Mouse (Mus musculus): ENCODE data around the gene Ace2. TPM values are rescaled to one million over a fixed set of nuclear protein-coding genes. Genes with fewer than 3 reads are reported as not detected.

The Ace2 gene
- 0.01 TPM in 1 of 2 replicates, not detected in the other for polyA plus RNA-seq (2012; rRNA removed)
- polyA plus RNA-seq (2014; fragmentation: Nextera tagmentation; extraction: Ambion mirVana) = not detected in 2 replicates

GRCm38 (mm10) chrX:164139032-164139431 is at the start of gene Ace2:
Gene Ace2, plus strand, starts transcription at chrX:164139332.
- H3K27ac ChIP-seq = no peak within 1 kb of the TSS
- WGBS (ENCODE audit: insufficient replicate concordance) = 71% methylated on average over 2 of the region's 2 CpGs

GRCm38 (mm10) chrX:164089916-164090315 is 49.2 kb upstream of the Ace2 start:
- Histone ChIP-seq H3K36me3 (replicated peaks; ENCODE audit: control insufficient read depth, insufficient read depth, low read depth) (no peaks in the 10 kb centered on the region), H3K4me1 (replicated peaks; ENCODE audit: control insufficient read depth in 2 of 2, insufficient read depth in 2 of 2, low read length in 1 of 2) (peaks cover 2 to 37% of the 10 kb centered on the region in 2 experiments; a peak in 3 of 4 replicates), H3K27ac (no peak overlapping the region), H3K9ac (replicated peaks) (no peak overlapping the region), H3K9me3 (ENCODE audit: control insufficient read depth, low read length) (no peaks in the 10 kb centered on the region), H3K4me2 (ENCODE audit: low read depth) (no peak overlapping the region), H3K4me3 (ENCODE audit: insufficient read depth in 1 of 2, low read depth in 2 of 2, low read length in 2 of 2) (no peak overlapping the region), H3K27me3 (ENCODE audit: control insufficient read depth, insufficient read depth, low read length) (no peaks in the 10 kb centered on the region)
- ATAC-seq (ENCODE audit: insufficient read depth) (no peak), DNase-seq (ENCODE audit: low read depth in 3 of 3, low spot score in 3 of 3) (no peak)
- 74% methylated on average over 11 of the region's 11 CpGs for WGBS (ENCODE audit: insufficient replicate concordance)
- TF ChIP-seq EP300 (IDR thresholded peaks at IDR 0.05; ENCODE audit: low read depth) = no peak
- TF ChIP-seq CTCF (IDR thresholded peaks at IDR 0.05; ENCODE audit: low read depth) = no peak

More at GRCm38 (mm10) chrX:164139032-164139431, at the start of gene Ace2:
- TF ChIP-seq EP300 (IDR thresholded peaks at IDR 0.05; ENCODE audit: low read depth) (no peak), CTCF (IDR thresholded peaks at IDR 0.05; ENCODE audit: low read depth) (no peak)
- H3K27me3 ChIP-seq (ENCODE audit: control insufficient read depth, insufficient read depth, low read length) = no peaks in the 10 kb centered on the region
- no peaks in the 10 kb centered on the region for H3K36me3 ChIP-seq (replicated peaks; ENCODE audit: control insufficient read depth, insufficient read depth, low read depth)
- H3K9ac ChIP-seq (replicated peaks) = no peak within 1 kb of the TSS
- ATAC-seq (ENCODE audit: insufficient read depth) (no peak), DNase-seq (ENCODE audit: low read depth in 3 of 3, low spot score in 3 of 3) (no peak)
- no peaks in the 10 kb centered on the region for H3K9me3 ChIP-seq (ENCODE audit: control insufficient read depth, low read length)
- H3K4me1 ChIP-seq (replicated peaks; ENCODE audit: control insufficient read depth in 2 of 2, insufficient read depth in 2 of 2, low read length in 1 of 2) = no peaks in the 10 kb centered on the region
- H3K4me2 ChIP-seq (ENCODE audit: low read depth) = no peak within 1 kb of the TSS
- H3K4me3 ChIP-seq (ENCODE audit: insufficient read depth in 1 of 2, low read depth in 2 of 2, low read length in 2 of 2) = no peak within 1 kb of the TSS

- DNase-seq (ENCODE audit: low read depth in 3 of 3, low spot score in 3 of 3) (no peak), ATAC-seq (ENCODE audit: insufficient read depth) (no peak)
- Histone ChIP-seq H3K9ac (replicated peaks) (no peak overlapping the region), H3K4me3 (ENCODE audit: insufficient read depth in 1 of 2, low read depth in 2 of 2, low read length in 2 of 2) (no peak overlapping the region), H3K9me3 (ENCODE audit: control insufficient read depth, low read length) (no peaks in the 10 kb centered on the region), H3K27me3 (ENCODE audit: control insufficient read depth, insufficient read depth, low read length) (no peaks in the 10 kb centered on the region), H3K4me1 (replicated peaks; ENCODE audit: control insufficient read depth in 2 of 2, insufficient read depth in 2 of 2, low read length in 1 of 2) (peaks cover 2 to 41% of the 10 kb centered on the region in 2 experiments), H3K27ac (no peak overlapping the region), H3K4me2 (ENCODE audit: low read depth) (no peak overlapping the region; the same call in 1 of the 2 replicates), H3K36me3 (replicated peaks; ENCODE audit: control insufficient read depth, insufficient read depth, low read depth) (no peaks in the 10 kb centered on the region)
- no peak for TF ChIP-seq CTCF (IDR thresholded peaks at IDR 0.05; ENCODE audit: low read depth)
- TF ChIP-seq EP300 (IDR thresholded peaks at IDR 0.05; ENCODE audit: low read depth) = no peak
- 31% methylated on average over 7 of the region's 7 CpGs for WGBS (ENCODE audit: insufficient replicate concordance)
Observed at GRCm38 (mm10) chrX:164092300-164093169, 46.6 kb upstream of the Ace2 start.

GRCm38 (mm10) chrX:164093435-164093834 is 45.7 kb upstream of the Ace2 start:
- ATAC-seq (ENCODE audit: insufficient read depth) (peak; percentile 68), DNase-seq (ENCODE audit: low read depth in 3 of 3, low spot score in 3 of 3) (peak in 2 of 3 experiments; percentile 12 to 63)
- Histone ChIP-seq H3K4me3 (ENCODE audit: insufficient read depth in 1 of 2, low read depth in 2 of 2, low read length in 2 of 2) (no peak overlapping the region), H3K4me1 (replicated peaks; ENCODE audit: control insufficient read depth in 2 of 2, insufficient read depth in 2 of 2, low read length in 1 of 2) (peaks cover 2 to 37% of the 10 kb centered on the region in 2 experiments), H3K9ac (replicated peaks) (no peak overlapping the region), H3K27ac (peak overlapping the region; percentile 34; the same call in 1 of the 2 replicates), H3K4me2 (ENCODE audit: low read depth) (peak overlapping the region; percentile 38), H3K27me3 (ENCODE audit: control insufficient read depth, insufficient read depth, low read length) (no peaks in the 10 kb centered on the region), H3K9me3 (ENCODE audit: control insufficient read depth, low read length) (no peaks in the 10 kb centered on the region), H3K36me3 (replicated peaks; ENCODE audit: control insufficient read depth, insufficient read depth, low read depth) (no peaks in the 10 kb centered on the region)
- TF ChIP-seq EP300 (IDR thresholded peaks at IDR 0.05; ENCODE audit: low read depth) = peak; percentile 52; the same call in 1 of the 2 replicates
- no peak for TF ChIP-seq CTCF (IDR thresholded peaks at IDR 0.05; ENCODE audit: low read depth)
- 31% methylated on average over 5 of the region's 5 CpGs for WGBS (ENCODE audit: insufficient replicate concordance)

- no peak overlapping the region for H3K27ac ChIP-seq
- ATAC-seq (ENCODE audit: insufficient read depth) (peak; percentile 61), DNase-seq (ENCODE audit: low read depth in 3 of 3, low spot score in 3 of 3) (peak in 1 of 3 experiments; percentile 52)
- no peaks in the 10 kb centered on the region for H3K9me3 ChIP-seq (ENCODE audit: control insufficient read depth, low read length)
- 25% methylated on average over 2 of the region's 2 CpGs for WGBS (ENCODE audit: insufficient replicate concordance)
- TF ChIP-seq EP300 (IDR thresholded peaks at IDR 0.05; ENCODE audit: low read depth) = peak; percentile 39; the same call in 1 of the 2 replicates
- no peak for TF ChIP-seq CTCF (IDR thresholded peaks at IDR 0.05; ENCODE audit: low read depth)
- H3K36me3 ChIP-seq (replicated peaks; ENCODE audit: control insufficient read depth, insufficient read depth, low read depth) = no peaks in the 10 kb centered on the region
- H3K27me3 ChIP-seq (ENCODE audit: control insufficient read depth, insufficient read depth, low read length) = no peaks in the 10 kb centered on the region
- H3K9ac ChIP-seq (replicated peaks) = no peak overlapping the region
- no peak overlapping the region for H3K4me3 ChIP-seq (ENCODE audit: insufficient read depth in 1 of 2, low read depth in 2 of 2, low read length in 2 of 2)
- no peak overlapping the region for H3K4me2 ChIP-seq (ENCODE audit: low read depth)
- peaks cover 2 to 34% of the 10 kb centered on the region in 2 experiments for H3K4me1 ChIP-seq (replicated peaks; ENCODE audit: control insufficient read depth in 2 of 2, insufficient read depth in 2 of 2, low read length in 1 of 2)
Observed at GRCm38 (mm10) chrX:164095838-164096237, 43.3 kb upstream of the Ace2 start.

All from liver, embryonic 14.5 days (tissue).